Mouse (Mus musculus) heart, postnatal 10 days (tissue): ENCODE results near the gene Spag7. TPM values are rescaled to one million over a fixed set of nuclear protein-coding genes. Genes with fewer than 3 reads are reported as not detected.
A peak's percentile ranks its signal among the peaks of the same experiment; 100 is the strongest.

Experiments
- DNase-seq, 2 experiments: peaks; one replicate each; pipeline ENCODE4 v3.0.0; 2021
- intact Hi-C: fragments of 180-260 bp; cut with DNase I; formaldehyde crosslinking; loops from one replicate; pipeline ENCODE4 v1.15.1; 2025
- total RNA-seq, 2 experiments: library from RNA; stranded (reverse); gene quantifications; 2 replicates each; pipeline ENCODE4 v1.2.3; 2021

Gene Spag7
- total RNA-seq, 2 experiments from 2014 or later, result 86.0 to 88.2 TPM

DNA sequence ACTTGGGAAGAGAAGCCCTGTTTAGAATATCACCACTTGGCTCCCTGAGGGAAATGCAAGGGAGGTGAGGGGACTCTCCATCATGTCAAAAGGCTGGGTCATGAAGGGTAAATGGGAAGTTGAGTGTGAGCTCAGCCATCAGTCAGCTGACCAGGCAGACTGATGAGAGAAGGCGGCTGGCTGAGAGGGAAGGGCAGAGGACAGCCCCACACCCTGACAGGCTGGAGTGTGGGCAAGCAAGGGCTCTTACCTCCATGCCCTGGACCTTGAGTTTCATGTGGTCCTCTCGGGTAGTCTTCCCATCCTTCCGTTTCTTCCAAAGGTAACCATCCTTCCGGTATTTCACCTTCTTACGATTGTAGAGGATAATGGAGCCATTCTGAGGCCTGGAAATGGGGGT lies 14.4 kb upstream of the Spag7 start:
- DNase-seq, result no peak
- intact Hi-C loops, result loop anchor here (2.0 kb wide), 1 partner anchor 71 kb away; no protein-coding TSS in a partner anchor

DNA sequence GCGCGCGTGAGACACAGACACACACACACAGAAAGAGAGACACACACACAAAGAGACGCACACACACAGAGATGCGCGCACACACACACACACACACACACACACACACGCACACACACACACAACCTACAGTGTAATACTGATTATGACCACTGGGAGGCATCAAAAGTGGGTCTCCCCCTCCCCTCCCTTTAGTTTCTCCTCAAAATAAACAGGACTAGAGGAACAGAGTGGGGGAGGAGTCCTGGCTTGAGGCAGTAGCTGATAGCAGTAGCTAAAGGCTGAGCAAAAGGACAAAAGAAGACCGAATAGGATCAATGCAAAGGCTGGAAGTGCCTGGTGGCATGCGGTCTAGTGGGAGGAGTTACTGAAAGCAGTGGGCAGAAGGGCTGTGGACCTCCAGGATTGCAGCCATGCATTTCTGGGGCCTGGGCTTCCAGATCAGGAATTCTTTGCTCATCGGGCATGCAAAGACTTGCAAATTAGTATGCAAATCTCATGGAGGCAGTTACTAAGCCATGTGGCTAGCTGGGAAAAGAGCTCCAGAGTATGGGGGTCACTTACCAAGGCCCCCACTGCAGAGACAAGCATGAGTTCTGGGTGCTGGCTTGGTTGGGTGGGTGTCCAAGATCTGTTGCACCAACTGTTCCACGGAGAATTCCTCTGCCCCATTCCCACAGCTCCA lies 12.8 kb upstream of the Spag7 start:
- intact Hi-C loops, result loop anchor here (2.0 kb wide), 1 partner anchor 73 kb away; no protein-coding TSS in a partner anchor
- peak; percentile 38 to 72 for DNase-seq

DNA sequence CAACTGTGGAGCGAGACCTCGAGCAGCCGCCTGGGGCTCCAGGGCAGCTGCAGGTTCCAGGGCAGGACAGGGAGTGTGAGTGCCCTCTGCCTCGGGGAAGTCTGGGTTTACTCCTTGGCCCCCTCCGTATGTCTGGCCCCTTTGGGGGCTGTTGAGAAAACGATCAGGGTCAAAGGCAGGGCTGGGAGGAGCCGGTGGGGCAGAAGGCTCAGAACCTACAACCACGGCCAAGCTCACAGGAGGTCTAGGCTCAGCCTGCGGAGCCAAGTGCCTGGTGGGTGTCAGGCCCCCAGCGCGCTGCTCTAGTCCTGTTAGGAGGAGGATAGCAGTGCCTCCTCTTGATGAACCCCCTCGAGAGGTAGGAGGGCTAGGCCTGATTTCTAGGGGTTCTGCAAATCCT lies 12.0 kb upstream of the Spag7 start:
- intact Hi-C loops, result no loop called here
- no peak for DNase-seq

DNA sequence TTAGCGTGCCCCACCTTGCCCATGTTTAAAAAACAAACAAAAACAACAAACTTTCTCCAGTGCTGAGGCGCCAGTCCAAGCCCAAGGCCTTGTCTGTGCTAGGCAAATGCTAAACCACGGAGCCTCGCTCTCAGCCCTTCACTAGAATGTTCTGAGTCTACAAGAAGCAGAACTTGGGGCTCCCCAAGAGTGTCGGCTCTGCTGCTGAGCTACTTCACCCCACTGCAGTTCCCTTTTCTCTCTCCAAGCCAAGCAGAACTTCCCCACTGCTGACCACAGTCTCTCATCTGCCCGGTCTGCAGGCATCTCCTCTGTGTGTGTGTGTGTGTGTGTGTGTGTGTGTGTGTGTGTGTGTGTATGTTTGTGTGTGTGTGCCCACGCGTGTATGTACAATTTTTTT lies 10.7 kb upstream of the Spag7 start:
- intact Hi-C loops, result no loop called here
- no peak for DNase-seq

DNA sequence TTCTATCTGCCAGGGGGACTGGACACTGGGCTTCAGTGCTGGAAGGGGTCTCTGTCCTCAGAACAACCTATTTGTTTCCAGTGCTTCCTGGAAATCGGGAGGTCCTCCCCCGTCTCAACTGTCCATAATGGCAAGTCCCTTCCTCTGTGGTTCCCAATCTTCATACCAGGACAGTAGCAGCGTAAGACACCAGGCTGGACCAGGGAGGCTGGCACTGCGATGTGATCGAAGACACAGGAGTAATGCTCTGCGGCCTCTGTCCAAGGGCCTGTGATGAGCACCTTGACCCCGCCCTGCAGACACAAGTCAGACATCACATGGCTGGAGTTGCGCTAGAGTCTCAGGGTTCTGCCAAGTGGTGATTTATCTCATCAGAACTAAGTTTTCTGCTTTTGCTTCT lies 10.1 kb upstream of the Spag7 start:
- intact Hi-C loops, result no loop called here
- no peak for DNase-seq

DNA sequence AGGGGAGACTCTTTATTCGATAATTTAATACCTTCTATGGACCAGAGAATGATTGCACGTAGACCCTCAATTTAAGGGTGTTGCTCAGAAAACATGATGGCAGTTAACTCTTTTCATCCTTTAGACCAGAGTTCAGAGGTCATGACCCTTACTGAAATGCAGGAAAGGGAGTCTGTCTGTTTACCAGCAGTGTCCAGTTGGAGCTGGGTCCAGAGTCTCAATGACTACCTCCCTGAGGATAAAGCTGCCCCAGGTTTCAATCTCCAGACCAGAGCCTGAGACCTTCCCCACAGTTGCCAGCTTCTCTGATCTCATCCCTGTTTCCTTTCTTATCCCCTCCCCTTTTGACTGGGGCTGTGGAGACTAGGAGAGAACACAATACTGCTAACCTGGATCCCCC lies 9.4 kb upstream of the Spag7 start:
- intact Hi-C loops, result no loop called here

DNA sequence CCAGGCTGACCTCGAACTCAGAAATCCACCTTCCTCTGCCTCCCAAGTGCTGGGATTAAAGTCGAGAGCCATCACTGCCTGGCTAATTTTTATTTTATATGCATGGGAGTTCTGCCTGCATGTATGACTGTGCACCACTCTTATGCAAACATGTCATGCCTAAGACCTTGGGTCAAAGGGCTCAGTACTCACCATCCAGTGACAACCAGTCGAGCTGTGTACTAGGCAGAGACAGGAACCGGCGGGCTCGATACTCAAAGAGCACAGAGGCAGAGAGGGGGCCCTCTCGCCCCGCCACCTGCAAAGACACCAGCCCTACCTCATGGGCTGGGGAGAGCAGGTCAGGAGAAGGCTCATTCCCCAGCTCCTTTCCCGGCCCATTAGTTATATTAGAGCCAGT lies 8.9 kb upstream of the Spag7 start:
- no peak for DNase-seq
- intact Hi-C loops, result no loop called here

More for the DNA sequence above, 9.4 kb upstream of the Spag7 start:
- no peak for DNase-seq

DNA sequence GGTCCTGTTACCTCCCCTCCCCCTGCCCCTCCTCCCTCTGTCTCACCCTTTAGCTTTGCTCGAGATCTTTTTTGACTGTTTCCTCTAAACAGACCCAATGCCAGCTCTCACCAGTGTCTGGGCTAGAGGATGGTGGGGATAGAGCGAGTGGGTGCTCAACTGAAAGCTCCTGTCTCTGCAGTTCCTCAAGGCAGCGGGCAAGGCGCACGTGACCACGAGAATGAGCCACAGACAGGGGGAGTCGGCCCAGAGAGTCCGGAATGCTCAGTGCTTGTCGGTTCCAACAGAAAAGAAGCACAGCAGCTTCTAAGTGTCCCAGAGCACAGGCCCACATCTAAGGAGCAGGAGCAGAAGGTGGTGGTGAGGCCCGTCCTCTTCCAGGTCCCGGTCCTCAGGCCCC lies 5.3 kb upstream of the Spag7 start:
- no peak for DNase-seq
- intact Hi-C loops, result no loop called here

DNA sequence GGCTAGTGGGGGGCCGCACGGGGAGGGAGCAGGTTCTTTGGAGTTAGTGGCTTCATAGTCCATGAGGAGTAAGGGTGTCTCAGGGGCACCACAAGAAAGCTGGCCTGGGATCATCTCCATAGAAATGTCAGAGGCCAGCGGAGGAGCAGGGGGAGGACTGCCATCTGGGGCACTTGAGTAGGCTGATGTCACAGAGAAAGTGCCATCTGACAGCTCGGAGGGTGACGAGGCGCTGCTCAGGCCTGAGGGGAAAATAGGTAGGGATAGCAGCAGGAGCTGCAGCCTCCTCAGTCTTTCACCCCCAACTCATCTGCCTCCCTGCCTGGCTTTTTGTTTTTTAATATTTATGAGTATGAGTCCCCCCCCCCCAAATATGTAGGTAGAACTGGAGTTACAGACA lies 4.8 kb upstream of the Spag7 start:
- intact Hi-C loops, result no loop called here
- no peak for DNase-seq

DNA sequence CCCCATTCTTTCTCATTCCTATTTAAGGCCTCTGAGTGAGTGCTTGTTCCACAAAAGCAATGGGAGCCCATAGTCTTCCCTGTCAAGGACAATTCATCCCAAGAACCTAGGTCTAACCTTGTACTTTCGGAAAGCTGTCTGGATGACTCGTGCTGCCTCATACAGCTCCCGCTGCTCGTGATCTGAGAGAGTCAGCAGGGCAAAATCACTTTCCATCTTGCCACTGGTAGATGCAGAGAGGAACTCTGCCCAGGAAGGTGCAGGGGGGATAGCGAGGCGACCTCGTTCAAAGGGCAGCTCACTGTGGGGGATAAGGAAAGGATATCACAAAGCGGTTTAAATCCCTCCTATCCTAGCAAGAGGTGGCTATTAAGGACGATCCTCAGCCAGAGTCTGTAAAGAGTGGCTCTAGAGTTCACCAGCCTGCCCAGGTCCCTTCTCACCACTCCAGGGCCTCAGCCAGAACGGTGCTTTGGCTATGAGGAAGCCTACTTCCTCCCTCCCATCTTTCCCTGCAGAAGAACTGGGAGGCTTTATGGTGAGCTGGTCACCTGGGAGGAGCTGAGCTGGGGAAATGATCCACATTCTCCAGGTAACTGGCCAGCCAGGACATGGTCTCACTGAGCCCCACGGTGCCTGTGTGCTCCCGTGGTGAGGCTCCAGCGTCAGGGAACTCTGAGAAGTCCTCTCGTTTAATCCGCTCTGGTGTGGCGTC lies 2.3 kb upstream of the Spag7 start:
- intact Hi-C loops, result loop anchor here (2.0 kb wide), 1 partner anchor 15 kb away; no protein-coding TSS in a partner anchor
- no peak for DNase-seq

DNA sequence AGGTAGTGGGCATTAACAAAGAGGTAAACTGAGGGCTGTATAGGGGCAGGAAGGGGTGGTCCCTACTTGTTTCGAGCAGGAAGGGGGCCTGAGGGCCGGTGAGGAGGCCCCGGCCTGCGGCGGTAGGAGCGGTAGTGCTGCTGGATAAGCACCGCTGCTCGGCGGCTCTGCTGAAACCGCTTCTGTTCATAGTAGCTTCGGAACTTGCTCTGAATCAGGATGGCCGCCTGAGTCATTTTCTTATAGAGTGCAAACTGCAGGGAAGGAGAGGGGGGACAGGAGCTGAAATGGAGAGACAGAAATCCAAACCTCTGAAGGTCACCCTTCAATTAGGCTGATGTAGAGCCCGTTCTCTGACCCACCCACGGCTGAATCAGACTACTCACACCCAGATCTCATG lies 1.3 kb upstream of the Spag7 start:
- intact Hi-C loops, result loop anchor here (2.0 kb wide), 1 partner anchor 16 kb away; no protein-coding TSS in a partner anchor
- DNase-seq, result no peak

DNA sequence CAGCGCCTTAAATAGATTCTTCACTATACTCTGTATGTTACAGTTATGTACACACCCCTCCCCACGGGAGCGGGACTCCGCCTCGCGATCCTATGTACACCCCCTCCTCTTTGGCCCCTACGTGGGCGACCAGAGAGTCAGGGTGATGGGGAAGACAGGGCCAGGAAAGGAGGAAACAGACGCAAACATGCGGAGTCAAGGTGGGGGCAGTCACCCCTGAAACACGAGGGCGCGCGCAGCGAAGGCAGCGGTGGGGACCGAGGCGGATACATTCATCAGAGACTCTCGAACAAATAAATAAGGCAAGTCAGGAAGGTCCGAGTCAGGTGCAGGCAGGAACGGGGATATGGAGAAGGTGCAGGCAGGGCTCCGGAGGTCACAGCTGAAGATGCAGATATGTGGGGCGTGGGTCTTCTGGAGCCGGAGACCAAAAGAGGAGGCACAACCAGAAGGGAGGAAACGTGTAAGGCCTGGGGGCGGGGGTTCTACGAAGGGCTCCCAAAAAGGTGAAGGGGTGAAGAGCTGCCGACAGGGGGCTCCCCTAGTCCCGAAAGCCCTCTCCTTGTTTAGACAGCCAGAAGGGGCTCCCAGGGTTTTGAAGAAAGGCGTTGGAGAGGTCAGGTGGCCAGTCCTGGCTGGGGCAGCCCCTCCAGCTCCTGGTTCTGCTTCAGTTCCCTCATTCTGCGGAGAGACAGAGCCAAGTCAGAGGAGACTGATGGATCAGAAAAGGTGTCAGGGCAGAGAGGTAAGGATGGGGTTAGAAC lies 548 bp upstream of the Spag7 start:
- intact Hi-C loops, result loop anchor here (1.0 to 2.0 kb wide), 2 partner anchors 17 to 31 kb away; partner anchors contain the start of genes Inca1 and Kif1c
- peak; percentile 83 to 85 for DNase-seq

DNA sequence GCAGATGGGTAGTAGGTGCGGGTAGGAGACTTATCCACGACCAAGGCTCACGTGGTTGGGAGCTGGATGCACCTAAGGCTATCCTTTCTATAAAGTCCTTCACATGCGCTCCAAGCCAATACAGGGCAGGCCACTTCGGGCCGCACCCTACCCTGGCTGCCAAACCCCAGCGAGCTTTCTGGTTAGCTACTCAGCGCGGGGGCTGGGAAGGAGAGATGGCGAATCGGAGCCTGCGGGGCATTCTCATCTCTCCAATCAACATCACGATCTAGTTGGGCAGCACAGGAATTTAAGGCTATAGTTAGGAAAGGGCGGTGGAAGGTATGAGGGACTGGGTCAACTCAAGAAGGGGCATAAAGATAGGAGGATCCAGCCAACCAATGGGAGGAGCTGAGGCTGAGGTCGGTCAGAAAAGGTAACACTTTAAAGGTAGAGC lies 863 bp downstream of the Spag7 start:
- no peak for DNase-seq
- intact Hi-C loops, result no loop called here

DNA sequence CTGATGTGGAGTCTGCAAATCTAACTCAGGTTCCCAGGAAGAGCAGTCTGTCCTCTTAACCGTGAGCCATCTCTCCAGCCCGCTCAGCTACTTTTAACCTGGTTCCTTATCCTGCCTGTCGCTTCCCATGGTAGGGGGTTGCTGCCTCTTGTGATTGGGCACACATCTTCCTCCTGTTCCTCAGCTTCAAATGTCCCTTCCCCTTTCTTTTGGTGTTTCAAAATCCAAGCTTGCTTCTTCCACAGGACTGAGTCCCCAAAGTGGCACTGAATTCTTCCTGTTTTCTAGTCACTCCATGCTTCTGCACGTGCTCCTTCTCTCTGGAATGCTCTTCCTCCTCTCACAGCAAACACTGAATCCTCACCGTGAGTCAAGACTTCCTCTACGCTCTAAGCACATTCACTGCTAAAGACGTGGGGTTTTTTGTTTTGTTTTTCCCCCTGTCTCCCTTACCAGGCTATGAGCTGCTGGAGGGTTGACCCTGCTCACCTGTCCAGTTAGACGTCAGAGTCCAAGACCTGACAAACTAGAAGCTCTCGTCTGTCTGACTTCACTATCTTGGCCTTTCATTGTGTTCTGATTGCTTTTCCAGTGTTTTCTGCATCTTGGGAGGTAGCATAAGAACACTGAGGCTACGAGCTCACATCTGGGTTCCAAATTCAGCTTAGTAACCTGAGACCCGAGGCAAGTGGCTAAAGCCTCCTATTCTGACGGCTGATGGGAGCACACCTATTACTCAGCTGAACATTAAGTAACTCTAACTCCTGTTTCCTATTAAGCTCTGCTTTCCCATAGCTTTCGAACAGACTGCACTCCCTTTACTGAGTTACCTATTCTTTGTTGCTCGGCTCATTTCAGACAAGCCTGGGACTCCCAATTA lies 1.7 kb downstream of the Spag7 start:
- intact Hi-C loops, result loop anchor here (1.0 kb wide), 1 partner anchor 10 kb away; the partner anchor contains the start of gene Eno3
- no peak for DNase-seq

DNA sequence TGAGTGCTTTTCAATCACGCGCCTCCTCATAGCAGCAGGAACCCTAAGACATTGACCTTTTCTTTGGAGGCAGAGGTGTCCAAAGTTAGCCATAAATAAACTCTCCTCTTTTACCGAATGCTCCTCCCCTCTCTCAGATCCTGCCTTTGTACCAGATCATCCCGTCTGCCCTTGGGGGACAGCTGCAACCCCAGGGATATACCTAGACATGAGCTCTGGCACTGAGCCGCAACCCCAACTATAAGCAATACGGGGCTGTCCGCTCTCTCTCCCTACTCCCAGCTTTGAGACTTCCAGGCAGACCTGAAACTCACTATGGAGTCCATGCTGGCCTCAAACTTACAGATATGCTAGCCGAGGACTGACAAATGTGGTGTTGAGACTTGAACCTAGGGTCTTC lies 2.5 kb downstream of the Spag7 start:
- intact Hi-C loops, result loop anchor here (1.0 kb wide), 1 partner anchor 9 kb away; the partner anchor contains the start of gene Eno3
- DNase-seq, result no peak

DNA sequence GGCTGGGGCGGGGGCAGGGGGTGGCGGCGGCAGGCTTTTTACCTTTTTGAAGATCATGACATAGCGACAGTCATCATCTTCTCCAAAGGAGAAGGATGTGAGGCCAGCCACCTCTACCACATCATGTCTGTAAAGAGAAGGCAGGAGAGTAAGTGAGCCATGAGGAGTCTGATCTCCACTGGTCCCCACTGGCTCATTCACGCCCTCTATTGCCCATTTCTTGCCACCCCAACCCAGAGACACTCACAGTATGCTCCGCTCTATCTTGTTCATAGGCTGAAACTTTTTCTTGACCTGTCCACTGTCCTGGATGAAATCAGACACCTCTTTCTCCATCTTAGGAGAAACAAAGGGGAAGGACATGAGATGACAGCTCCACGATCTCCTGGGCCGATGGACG lies 4.5 kb downstream of the Spag7 start:
- intact Hi-C loops, result no loop called here
- DNase-seq, result no peak

DNA sequence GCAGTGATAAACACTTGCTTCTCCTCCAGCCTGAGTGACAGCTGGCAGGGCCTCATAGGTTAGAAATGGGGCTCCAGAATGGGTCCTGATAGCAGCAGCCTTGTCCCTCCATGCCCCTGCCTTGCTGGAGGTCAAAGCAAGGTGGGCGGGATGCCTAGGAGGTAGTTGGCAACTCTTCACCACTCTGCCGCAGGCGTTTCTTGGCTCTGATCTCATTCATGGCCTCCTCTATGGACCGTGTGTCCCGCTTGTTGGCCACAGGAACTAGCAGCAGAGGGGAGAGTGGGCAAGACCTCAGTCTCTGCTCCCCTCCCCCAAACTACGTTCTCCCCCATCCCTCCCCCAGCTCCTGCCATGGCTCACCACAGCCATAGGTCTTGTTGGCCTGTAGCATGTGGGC lies 5.3 kb downstream of the Spag7 start:
- DNase-seq, result peak; percentile 78 to 81
- intact Hi-C loops, result no loop called here

DNA sequence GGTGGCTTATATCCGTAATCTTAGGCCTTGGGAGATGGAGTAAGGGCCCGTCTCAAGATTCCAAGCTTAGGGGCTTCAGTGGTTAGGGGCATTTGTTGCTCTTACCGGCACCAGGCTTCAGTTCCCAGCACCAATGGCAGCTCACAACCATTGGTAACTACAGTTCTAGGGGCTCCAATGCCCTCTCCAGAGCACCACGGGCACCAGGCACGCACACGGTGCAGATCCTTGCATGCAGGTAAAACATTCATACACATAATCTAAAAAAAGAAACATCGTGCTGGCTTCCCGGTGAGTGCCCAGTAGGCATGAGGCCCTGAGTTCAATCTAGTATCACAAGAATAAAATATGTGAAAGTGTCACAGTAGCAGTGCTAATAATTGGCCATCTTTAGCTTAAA lies 6.1 kb downstream of the Spag7 start:
- no peak for DNase-seq
- intact Hi-C loops, result no loop called here

DNA sequence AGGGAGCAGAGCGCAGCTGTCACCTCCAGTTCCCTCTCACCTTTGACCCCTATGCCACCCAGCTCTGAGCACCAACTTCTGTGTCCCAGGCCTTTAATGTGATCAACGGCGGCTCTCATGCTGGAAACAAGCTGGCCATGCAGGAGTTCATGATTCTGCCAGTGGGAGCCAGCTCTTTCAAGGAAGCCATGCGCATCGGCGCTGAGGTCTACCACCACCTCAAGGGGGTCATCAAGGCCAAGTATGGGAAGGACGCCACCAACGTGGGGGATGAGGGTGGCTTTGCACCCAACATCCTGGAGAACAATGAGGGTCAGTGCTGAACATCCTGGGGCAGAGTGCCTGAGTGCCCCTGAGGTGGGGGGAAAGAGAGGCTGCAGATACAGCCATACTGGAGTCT lies 8.6 kb downstream of the Spag7 start:
- DNase-seq, result no peak
- intact Hi-C loops, result no loop called here

DNA sequence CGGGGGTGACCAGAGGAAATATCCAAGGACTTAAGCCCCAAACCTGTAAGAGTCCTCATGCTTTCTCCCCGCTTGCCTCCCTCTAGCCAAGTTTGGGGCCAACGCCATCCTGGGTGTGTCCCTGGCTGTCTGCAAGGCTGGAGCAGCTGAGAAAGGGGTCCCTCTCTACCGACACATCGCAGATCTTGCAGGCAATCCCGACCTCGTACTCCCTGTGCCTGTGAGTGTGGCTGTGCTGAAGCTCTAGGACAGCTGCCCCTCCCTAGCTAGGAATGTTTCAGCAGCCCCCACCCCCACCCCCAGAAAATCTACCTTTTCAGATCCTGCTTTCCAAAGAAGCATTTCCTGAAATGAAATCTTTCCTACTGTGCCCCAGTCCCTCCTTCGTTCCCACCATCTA lies 10.3 kb downstream of the Spag7 start:
- intact Hi-C loops, result no loop called here
- no peak for DNase-seq
